Mouse (Mus musculus) CD8-positive naive resting alpha-beta T cell, adult 2 months (primary cell): ENCODE results near the gene Eml2.
A peak's percentile ranks its signal among the peaks of the same experiment; 100 is the strongest.

Source experiments
- DNase-seq, 2 experiments: peaks; one replicate each; pipeline ENCODE4 v3.0.0; 2022; ENCODE audit warnings: low read depth in 2 of 2, low spot score in 2 of 2

Eml2 gene

DNA sequence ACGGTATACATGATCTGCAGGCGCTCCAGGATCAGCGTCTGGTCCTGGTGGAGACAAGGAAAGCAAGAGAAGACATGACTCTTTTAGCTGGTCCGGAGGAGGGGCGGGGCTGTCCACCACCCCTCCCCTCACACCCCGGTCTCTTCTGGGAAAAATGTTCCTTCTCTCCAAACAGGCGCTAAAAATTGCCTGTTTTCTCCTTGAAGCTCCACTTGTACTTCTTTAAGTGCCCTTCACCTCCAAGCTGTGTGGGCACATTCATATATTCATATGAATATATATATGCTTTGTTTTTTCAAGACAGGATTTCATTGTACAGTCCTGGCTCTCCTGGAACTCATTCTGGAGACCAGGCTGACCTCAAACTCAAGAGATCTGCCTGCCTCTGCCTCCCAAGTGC, 13.3 kb upstream of the Eml2 start:
- no peak for DNase-seq

DNA sequence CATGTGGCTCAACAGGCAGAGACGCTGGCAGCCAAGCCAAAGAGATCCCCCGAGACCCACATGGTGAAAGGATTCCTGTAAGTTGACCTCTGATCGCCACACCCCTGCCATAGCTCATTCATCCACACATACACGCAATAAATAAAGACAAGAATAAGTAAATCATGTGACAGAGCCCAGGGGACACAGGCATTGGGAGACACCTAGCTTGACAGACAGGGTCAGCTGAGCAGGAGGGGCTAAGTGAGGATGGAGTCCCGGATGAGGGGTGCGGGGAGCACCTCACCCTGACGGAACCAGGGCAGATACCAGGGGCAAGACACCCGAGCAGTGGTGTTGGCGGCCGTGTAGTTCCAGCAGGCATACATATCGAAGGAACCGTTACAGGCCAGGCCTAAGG, 12.5 kb upstream of the Eml2 start:
- DNase-seq: no peak

DNA sequence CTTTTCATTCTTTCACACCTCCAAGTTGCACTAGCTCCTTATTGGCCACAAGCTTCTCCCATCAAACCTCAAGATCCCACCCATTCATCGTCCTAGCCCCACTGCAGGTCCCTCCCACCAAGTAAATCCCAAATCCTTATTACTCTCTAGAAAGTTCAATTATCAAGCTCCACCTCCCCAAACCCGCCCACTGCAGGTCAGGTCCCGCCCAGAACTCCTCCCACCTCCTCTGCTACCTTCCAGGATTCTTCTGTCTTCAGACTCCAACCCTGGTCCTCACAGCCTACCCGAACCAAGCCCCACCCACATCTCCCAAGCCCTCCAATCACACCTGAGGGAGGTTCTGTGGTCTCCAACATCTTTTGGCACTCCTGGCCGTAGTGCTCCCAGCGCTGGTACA, 12.0 kb upstream of the Eml2 start:
- no peak for DNase-seq

DNA sequence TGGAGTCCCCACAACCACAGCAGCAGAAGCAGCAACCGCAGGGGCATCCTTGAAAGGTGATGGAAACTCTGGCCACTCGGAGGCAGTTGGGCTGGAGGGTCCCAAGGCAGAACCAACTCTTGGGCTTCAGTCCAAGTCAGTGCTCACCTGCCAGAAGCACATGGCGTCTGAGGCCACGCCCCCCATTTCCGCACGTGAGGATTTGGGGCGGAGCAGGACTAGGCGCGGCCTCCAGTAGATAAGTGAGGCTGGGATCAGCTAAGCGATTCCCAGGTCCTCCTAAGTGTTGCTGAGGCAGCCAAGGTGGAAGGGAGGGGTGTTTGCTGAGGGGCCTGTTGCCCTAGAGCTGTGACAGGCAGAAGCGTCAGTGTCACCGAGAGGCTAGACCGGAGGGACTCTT, 11.2 kb upstream of the Eml2 start:
- DNase-seq: no peak

DNA sequence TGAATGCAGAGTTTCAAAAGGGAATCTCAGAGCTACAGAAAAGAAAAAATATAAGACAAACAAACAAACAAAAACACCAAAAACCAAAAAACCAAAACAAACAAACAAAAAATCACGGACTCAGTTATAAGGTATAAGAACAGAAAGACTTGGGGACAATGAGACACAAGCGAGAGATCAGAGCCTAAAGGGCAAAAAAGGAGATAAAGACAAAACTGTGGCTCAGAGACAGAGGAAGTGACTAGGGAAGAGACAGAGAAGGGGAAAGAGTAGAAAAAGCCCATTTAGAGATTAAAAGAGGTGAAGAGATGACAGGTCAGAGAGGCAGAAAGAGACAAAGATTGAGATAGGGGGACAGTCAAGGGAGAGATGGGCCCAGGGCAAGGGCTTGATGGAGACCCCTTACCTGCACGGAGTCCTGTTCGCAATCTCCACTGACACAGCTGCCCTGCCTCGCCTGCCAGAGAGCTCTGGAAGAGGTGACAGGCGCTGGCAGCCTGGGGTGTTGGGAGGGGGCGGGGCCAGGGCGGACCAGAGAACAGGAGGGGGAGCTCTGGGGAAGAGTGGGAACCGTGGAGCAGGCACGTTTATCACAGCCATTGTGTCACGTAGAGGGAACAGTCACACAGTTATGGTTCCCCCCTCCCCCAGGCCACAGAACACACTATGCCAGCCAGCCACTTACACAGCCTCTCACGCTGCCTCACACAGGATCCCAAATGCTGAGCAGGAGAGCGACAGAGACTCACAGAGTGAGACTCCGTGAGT, 10.4 kb upstream of the Eml2 start, which contains the start of gene Gipr:
TSS of gene Gipr (minus strand) at position 472 of the 768 bp plus-strand sequence.
- DNase-seq: no peak

DNA sequence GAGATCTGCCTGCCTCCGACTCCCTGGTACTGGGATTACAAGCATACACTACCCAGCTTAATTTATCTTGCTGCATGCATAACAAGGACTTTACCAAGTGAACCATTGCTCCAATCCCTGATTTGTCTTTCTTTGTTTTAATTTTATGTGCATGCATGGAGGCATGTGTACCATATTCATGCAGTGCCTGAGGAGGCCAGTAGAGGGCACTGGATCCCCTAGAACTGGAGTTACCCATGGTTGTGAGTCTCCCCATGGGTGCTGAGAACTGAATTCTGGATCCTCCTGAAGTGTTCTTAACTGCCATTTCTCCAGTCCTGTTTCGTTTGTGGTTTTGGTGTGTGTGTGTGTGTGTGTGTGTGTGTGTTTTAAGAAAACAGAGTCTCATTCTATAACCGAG, 9.2 kb upstream of the Eml2 start:
- no peak for DNase-seq

DNA sequence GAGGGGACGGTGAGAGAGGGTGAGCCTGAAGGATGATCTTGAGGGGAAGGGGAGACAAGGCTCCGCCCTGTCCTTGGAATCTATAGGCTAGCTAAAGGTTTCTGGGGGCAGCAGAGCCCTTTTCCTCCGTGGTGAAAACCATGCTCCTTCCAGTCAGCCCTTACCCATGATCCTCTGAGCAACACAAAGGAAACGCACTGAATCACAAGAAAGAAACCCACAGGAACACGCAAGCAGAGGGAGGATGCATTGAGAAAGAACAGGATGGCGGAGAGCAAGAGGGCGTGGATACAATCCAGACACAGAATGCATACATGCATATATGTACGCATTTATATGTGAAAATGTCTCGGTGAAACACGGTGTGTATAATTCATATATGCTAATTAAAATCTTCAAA, 6.7 kb upstream of the Eml2 start:
- no peak for DNase-seq

DNA sequence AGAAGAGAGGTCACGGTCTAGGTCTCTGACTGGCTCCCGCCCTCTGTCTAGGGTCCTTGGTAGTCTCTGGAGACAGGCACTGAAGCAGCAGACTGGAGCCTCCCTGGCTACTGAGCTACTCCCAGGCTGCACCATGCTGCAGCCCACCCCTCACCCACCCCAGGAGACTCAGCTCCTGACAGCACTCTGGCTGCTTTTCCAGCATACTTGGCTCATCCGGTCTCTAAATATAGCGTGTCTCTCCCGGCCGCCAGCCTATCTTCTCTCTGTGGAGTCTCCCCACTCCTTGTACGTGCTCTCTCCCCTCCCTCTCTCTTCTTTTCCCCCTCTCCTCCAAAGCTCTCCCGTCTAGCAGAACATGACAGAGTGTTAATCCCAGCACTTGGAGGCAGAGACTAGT, 6.1 kb upstream of the Eml2 start:
- no peak for DNase-seq

DNA sequence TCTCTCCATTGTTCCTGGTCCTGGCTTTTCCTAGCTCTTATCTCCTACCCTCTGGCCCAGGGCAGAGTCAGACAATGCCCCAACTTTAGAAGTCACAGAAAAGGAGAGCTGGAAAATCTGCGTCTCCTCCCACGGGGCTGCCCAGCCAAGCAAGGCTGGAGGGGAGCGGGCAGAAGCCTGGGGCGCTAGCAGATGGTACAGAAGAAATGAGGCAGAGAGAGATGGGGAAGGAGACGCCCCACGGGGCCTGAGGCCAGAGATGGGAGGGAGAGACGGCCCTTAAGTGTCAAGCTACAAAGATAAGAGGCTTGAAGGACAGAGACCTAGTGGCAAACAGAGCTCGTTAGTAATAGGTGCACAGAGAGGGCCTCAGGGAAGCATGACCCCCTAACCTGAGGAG, 4.4 kb upstream of the Eml2 start:
- DNase-seq: no peak

DNA sequence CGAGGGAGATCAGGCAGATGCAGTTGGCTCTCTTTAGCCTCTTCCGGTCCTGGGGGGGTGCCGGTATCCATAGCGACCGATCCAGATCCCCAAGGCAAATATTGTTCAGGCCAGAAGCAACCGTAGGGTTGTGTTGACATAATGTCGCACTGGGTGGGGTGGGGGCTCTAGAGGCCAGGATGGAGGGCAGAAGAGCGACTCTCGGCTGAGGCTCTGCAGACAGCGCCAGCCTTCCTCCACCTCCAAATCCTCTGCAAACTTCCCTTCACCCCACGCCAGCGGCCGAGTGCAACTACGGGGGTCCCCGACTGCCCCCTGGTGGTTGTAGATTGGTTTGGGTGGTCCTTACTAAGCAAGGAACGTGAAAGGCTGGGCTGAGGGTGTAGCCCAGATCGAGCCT, 3.3 kb upstream of the Eml2 start:
- DNase-seq: peak; percentile 79 to 86

DNA sequence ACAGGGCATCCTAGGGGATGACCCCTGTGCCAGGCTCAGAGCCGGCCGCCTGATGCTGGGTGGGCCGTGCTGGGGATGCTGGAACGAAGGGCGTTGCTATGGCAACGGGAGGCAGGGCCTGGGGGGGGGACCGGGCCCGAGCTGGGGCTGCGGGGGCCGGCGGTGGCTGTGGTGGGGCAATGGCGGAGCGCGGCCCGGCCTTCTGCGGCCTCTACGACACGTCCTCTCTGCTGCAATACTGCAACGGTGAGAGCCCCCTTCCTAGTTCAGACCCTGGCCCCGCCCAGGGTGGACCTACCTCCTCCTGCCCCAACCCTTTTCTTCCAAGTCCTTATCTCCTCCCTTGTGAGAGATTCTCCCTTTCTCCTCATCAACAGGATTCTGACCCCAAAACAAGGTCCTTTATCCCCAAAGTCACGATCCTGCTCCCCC, 311 bp downstream of the Eml2 start:
- no peak for DNase-seq

DNA sequence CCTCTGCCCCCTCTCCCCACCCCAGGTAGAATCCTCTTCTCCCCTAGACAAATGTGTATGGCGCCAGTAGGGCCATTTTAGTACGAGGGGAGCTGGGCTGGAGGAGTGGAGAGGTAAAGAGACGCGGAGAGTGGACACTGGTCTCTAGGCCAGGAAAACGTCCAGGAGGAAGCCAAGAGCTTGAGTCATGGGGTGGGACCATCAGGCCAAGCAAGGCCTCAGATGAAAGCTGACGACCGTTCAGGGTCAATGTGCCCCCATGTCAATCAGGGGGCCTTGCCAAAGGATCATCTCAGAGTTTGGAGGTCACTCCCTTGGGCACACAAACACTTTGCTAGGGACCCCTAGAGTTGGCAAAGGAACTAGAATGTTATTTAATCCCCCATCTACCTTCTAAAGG, 995 bp downstream of the Eml2 start:
- DNase-seq: no peak

DNA sequence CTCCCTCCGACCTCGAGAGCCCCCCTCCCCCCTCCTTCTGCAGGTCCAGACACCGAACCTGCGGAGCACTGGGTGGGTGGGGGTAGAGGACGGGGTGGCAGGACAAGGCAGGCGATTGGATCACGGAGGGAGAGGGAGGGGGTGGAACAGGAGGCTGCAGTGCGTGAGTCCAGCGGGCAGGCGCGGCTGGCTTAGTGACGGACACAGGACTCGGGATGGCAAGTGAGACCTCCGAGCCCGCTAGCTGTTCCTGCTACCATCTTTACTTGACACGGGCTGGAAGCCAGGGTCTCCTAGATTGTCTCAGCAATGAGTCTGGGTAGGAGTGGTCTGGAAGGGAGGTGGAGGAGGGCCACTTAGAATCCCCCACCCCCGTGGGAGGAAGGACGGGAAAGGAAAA, 1.8 kb downstream of the Eml2 start:
- DNase-seq: no peak

DNA sequence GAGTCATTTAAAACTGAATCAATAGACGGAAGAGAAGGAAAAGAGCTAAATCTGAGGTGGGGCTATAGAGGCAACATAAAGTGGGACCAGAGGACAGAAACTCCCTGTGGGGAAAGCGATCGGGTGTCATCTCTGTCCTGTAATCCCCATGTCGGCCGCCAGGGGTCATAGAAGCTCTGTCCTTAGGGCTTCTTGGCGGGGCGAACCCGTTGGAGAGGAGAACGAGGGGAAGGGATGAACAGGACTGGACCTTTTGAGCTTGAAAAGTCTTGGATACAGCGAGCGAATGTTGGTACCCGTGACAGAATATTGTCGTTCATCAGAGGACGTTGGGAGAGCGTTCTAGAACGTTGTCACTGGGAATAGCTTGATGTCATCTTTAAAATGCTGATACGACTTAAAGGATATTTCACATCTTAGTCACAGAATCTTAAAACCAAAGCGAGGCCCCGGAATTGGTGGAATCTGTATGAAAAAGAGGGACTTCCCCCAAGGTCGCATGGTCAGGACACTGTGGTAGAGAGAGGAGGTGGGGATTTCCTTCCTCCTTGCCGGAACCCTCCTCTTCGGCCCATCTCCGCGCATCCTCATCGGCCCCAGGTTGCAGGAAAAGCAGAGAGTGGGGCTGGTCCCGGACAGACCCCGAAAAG, 2.3 kb downstream of the Eml2 start:
- peak; percentile 74 to 82 for DNase-seq

DNA sequence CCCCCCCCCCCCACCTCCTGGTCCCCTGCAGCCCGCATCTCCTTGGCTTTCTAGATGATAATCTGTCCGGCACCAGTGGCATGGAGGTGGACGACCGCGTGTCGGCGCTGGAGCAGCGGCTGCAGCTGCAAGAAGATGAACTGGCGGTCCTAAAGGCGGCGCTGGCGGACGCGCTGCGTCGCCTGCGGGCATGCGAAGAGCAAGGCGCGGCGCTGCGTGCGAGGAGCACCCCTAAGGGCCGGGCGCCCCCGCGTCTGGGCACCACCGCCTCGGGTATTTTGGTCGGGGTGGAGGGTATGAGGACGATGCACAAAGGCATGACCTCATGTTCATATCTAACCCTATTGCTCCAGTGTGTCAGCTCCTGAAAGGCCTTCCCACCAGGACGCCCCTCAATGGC, 3.0 kb downstream of the Eml2 start:
- DNase-seq: peak in 1 of 2 experiments; percentile 48

DNA sequence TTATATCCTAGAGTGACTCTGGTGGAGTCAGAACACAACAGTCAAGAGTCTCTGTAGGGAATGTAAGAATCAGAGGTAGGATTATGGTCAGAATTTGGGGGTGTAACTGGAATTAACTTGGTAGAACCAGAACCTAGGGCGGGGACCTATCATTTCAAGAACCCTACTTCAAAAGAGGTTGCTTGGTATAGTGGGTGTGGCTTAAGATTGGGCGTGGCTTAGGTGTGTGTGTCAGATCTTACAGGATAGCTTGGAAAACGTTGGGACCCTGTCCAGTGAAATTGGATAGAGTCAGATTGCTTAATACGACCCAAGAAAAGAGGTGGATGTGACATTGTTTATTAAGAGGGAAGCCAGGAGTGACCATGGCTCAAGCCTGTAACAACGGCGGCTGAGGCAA, 3.7 kb downstream of the Eml2 start:
- DNase-seq: no peak

DNA sequence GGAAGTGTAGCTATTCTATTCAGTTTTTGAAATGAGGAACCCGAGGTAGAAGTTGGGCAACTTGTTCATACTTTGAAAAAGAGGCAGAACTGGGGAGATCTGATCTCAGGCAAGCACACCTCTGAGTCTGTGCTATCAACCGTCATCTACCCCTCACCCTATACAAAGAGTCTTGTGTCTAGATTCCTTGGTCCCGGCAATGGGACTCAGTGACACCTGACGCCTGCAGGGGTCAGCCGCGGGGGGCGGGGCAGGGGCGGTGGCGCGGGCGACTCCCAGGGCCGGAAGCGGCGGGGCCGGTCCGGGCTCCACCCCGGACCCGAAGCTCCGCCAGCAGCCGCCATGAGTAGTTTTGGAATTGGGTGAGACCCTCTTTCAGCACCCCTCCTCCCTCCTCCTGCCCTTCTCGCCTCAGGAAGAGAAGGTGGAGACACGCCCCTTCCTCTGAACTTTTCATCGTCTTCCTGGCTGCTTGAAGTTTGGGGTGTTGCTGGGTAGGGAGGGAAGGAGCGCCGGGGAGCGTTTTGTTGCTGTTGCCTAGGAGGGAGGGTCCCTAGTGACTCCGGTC, 4.7 kb downstream of the Eml2 start:
- DNase-seq: no peak

DNA sequence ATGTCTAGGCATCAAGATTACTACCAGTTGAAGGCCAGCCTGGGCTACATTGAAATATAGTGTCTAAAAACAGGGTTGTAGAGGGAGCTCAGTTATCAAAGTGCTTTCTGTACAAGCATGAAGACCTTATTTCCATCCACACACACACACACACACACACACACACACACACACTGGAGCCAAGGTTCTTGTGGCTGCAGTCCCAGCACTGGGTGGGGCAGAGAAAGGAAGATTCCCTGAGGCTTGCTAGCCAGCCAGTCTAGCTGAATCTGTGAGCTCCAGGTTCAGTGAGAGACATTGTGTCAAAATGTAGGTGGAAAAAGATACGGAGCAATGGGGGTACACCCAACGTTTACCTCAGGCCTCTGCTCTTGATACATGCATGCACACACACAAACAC, 8.0 kb downstream of the Eml2 start:
- DNase-seq: no peak

DNA sequence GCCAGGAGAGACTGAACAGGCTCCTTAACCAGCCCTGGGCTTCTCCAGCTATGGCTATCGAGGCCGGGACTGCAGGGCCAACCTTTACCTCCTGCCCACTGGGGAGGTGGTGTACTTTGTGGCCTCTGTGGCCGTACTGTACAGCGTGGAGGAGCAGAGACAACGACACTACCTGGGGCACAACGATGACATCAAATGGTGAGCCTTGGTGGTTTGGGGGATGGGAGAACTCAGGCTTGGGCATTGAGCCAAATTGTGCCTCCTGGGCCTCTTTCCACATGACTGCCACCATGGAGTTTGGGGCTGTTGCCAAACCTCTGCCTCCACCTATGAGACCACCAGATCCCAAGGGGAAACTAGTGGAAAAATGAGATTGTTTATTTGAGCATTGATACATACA, 8.5 kb downstream of the Eml2 start:
- no peak for DNase-seq

DNA sequence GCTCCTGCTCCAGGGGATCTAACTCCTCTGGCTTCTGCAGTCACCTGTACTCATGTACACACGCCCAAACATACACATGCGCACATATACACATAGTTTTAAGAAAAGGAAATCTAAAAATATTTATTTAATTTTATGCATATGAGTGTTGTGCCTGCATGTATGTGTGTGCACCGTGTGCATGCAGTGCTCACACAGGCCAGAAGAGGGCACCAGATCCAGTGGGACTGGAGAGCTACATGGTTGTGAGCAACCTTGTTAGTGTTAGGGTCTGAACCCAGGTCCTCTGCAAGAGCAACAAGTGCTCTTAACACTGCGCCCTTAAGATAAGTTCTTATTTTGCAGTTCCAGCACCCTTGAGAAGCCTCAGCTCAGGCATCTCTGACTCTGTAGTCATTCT, 18.5 kb downstream of the Eml2 start:
- no peak for DNase-seq

DNA sequence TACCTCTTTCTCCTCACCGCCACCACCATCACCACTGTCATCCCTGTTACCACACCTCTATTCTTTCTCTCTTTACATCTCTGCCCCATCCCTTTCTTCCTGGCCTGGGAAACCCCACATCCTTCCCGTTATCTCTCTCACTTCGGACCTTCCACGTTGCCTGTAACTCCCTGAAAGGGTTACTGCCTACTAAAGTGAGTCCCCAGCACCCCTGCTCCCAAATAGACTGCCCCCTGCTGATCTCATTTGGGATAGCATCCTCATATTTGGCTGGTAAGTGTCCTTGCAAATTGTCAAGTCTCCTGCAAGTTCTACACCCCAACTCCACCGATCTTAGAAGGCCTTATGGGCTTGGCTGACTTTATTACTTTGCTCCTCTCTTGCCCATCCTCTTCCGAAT, 20.5 kb downstream of the Eml2 start:
- DNase-seq: peak; percentile 39 to 62

DNA sequence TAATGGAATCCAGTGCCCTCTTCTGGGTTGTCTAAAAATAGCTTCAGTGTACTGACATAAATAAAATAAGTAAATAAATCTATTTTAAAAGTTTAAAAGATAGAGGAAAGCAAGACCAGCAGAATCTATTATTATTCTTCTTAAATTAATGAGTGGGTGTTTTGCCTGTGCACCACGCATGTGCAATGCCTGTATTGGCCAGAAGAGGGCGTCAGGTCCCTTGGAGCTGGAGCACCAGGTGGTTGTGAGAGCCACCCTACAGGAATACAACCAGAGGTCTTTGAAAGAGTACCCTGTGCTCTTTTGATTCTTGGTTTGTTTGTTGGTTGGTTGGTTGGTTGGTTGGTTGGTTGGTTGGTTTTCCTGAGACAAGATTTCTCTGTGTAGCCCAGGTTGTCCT, 21.8 kb downstream of the Eml2 start:
- peak; percentile 54 to 65 for DNase-seq

DNA sequence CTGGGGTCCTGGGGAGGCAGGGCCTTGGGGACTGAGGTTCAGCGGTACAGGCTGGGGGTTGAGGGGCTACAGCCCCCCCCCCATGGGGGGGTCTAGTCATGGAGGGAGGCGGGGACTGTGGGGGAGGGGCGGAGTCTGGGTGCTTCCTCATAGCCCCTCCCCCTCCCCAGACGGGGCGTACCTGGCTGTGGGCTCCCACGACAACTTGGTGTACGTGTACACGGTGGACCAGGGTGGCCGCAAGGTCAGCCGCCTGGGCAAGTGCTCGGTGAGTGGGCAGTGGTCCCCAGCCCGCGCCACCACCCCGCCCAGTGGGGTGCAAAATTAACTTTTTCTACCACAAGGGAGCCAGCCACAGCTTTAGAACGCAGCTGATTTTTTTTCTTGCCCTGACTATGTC, 25.4 kb downstream of the Eml2 start:
- DNase-seq: no peak
